ENCODE assay signal across 15 mouse cellular contexts in genomic region chr6:144704962-144705361, GRCm38 (mm10).
"Had no signal": no experiment of that assay in that cellular context is flagged by ENCODE, and none has a peak within 500 bp of the region (broad histone marks: within the 10 kb centered on the region; RNA-seq: fewer than 3 reads in every experiment).

No protein-coding gene starts in this region.

- H3K4me2 ChIP-seq: limb, embryonic 13.5 days; liver, embryonic 15.5 days; lung, embryonic 15.5 days; midbrain, embryonic 13.5 days had no signal

- H3K4me3 ChIP-seq: limb, embryonic 13.5 days; liver, embryonic 15.5 days; lung, embryonic 15.5 days; midbrain, embryonic 13.5 days had no signal

- H3K9me3 ChIP-seq: liver, embryonic 15.5 days had no signal

- H3K9ac ChIP-seq: limb, embryonic 13.5 days; liver, embryonic 15.5 days; lung, embryonic 15.5 days; midbrain, embryonic 13.5 days had no signal

- H3K27ac ChIP-seq: limb, embryonic 13.5 days; liver, embryonic 15.5 days; lung, embryonic 15.5 days; macrophage; midbrain, embryonic 13.5 days; stomach, postnatal 0 days had no signal

- ATAC-seq: intestine, postnatal 0 days; midbrain, embryonic 13.5 days had no signal

- H3K27me3 ChIP-seq: limb, embryonic 13.5 days; liver, embryonic 15.5 days; lung, embryonic 15.5 days; midbrain, embryonic 13.5 days had no signal

- DNase-seq: kidney, adult 8-10 months; kidney, postnatal 36 days; layer of hippocampus, adult 9-11 months; layer of hippocampus, postnatal 36 days; left cerebral cortex, postnatal 4 days; lung, postnatal 14 days; right cerebral cortex, postnatal 25 days; thymus, postnatal 25 days had no signal

- H3K4me1 ChIP-seq: limb, embryonic 13.5 days; lung, embryonic 15.5 days; midbrain, embryonic 13.5 days had no signal

- H3K36me3 ChIP-seq: limb, embryonic 13.5 days; liver, embryonic 15.5 days; lung, embryonic 15.5 days had no signal
